Mouse (Mus musculus): ENCODE measurements around the gene Ctns.
A peak's percentile ranks its signal among the peaks of the same experiment; 100 is the strongest.

Ctns gene

DNA sequence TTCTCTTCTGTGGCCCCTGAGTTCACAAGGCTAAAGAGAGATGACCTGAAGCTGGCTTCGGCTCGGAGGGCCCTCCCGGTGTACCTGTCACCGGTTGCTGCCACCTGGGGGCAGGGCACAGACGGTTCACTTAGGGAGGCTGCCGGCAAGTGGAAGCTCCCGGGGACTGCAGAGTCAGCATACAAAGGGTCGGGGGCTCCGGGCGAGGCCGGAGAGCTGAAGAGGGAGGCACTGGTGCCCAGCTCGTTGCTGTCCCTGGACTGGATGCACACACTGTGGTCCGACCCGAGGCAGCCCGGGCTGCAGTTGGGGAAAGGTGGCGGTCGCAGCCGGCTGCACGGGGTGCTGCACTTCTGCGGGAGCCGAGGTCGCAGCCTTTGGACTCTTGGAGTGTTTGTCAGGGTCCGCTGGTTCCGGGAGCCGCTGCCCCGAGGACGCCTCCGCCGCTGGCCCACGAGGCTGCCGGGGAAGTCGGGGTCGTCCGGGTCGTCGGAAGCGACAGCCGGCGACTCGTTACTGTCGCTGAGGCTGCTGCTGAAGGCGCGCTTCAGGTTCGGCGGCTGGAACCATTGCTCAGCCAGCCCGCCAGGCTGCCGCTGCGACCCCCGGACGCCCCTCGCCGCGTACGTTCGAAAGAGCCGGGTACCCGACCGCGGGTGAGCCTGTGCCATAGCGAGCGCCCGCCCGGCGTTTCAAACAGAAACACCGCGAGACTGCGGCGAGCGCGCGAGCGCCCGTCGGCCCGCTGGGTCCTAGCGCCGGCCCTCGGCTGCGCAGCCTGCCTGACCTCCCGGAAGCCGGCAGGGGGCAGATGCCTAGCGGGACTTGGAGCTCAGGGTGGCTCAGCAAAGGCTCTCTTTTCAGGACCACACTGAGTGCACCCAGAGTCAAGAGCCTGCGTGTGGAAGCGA, 61.0 kb downstream of the Ctns start, which contains the start of gene Haspin:
TSS of gene Haspin (minus strand) at position 704 of the 911 bp plus-strand sequence.
- peak; percentile 95 for DNase-seq

DNA sequence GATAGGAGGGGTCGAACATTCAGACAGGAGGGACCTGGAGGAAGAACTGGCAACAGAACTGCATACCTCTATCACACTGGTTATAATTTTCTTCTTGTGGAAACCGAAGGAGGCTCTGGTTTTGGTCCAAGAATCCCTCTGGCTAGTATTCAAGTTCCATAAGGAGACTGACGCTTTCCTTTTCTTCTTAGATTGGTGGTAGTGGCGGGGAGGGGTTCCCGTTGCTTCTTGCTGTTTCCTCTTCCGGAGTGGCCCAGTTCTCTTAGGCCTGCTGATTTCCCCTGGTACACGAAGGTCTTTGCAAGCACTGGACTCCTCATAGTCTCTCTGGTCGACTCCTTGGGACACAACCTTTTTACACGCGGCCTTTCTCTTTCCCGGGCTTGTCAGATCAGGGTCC, 61.7 kb downstream of the Ctns start:
- DNase-seq: no peak

DNA sequence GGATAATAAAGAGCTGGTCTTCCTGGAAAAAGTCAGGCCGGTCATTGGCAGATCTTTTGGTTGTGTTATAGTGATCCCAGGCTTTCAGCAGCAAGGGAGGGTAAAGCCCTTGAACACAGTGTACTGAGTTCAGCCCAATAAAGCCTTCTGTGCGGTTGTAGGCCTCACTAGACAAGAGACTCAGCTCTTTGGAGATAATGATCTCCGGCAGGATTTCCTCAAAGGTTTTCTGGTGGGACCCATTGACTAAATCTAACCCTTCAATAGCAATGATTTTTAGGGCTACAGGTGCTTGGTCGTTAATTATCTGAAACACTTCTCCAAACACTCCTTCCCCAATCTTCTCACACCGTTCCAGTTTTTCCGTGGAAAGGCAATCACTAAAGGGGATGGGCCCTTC, 62.3 kb downstream of the Ctns start:
- DNase-seq: no peak

DNA sequence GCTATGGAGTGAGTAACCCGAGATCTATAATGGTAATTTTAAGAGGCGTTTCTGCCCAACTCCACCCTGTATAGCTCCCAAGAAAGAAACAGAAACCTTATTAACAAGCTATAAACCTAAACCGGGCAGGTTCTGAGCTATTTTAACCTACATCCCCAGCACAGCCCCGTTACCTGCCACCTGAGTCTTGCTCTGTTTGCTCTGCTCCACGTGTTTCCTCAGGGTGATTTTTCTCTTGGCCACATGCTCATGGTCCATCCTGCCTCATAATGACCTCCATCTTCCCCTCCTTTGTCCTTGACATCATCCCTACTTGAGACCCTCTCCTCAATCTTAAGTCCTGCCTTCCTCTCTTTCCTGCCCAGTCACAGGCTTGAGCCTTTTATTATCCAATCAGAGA, 64.6 kb downstream of the Ctns start:
- no peak for DNase-seq
